In the genomic region with DNA sequence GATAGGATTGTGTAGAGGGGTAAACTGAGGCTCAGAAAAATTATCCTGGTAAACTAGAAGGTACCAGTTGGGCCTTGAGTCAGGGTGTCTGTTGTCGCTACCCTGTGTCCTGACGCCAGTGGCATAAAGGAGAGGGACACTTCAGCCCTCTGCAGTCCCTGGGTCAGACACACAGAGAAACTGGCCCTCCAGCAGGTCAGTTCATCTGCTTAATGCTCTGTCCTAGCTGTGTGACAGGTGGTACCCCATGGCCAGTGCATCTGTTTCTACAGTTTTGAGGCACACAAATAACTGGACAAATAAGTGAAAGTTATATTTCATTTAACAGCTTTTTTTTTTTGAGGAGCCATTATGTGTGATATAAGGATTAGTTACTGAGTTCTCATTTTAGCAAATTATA, we compare ENCODE assay signal across 19 mouse cellular contexts. TPM values are rescaled to one million over a fixed set of nuclear protein-coding genes. Genes with fewer than 3 reads are reported as not detected.
A peak's percentile ranks its signal among the peaks of the same experiment; 100 is the strongest.
DNase-seq lines count a peak whose midpoint lies in the region; TF ChIP-seq lines count a peak whose summit lies in the region.
"Had no signal": no experiment of that assay in that cellular context is flagged by ENCODE, and none has a peak within 500 bp of the region (broad histone marks: within the 10 kb centered on the region; RNA-seq: fewer than 3 reads in every experiment).

No protein-coding gene starts in this region.

- no peak overlapping the region for H3K4me3 ChIP-seq in spleen, adult 2 months (ENCODE audit: extremely low read depth, insufficient read depth, insufficient read length)
- H3K4me3 ChIP-seq: forebrain, embryonic 10.5 days; forebrain, embryonic 13.5 days; heart, adult 2 months; heart, embryonic 10.5 days; heart, embryonic 13.5 days had no signal

- DNase-seq in cerebellum, adult 9-10 months = peak; percentile 53
- DNase-seq in cerebellum, adult 11 months = no peak
- DNase-seq in spleen, adult 2 months (ENCODE audit: low read depth in 1 of 2, low spot score in 2 of 2) = no peak
- no peak for DNase-seq in spleen, adult 18-20 months
- DNase-seq in brain, adult 2 months (ENCODE audit: low read depth, low spot score) = peak; percentile 62
- DNase-seq in left cerebral cortex, adult 9 months (ENCODE audit: low spot score in 2 of 2) = no peak
- DNase-seq: adrenal gland, adult 8-10 months; adrenal gland, postnatal 25 days; gastrocnemius, postnatal 10 days; gastrocnemius, postnatal 36 days; heart, adult 2 months; heart, postnatal 14 days; heart, postnatal 4 days had no signal

- H3K27ac ChIP-seq in spleen, adult 2 months (ENCODE audit: insufficient read depth, low read length) = peak overlapping the region; percentile 82
- H3K27ac ChIP-seq: forebrain, embryonic 10.5 days; forebrain, embryonic 13.5 days; heart, adult 2 months; heart, embryonic 10.5 days; heart, embryonic 13.5 days; hindbrain, embryonic 14.5 days; hindbrain, postnatal 0 days had no signal

- H3K36me3 ChIP-seq in spleen, adult 2 months (ENCODE audit: control insufficient read depth, insufficient read depth, low read length) = peaks cover 2% of the 10 kb centered on the region
- H3K36me3 ChIP-seq: forebrain, embryonic 10.5 days; heart, embryonic 10.5 days; heart, embryonic 13.5 days had no signal

- no peak for TF ChIP-seq POLR2A in spleen, adult 2 months (IDR thresholded peaks at IDR 0.05; ENCODE audit: low read depth, low read length)

- no peaks in the 10 kb centered on the region for H3K27me3 ChIP-seq in spleen, adult 2 months (ENCODE audit: control insufficient read depth, insufficient read depth, low read length)
- H3K27me3 ChIP-seq: forebrain, embryonic 13.5 days; heart, embryonic 13.5 days had no signal

- H3K4me1 ChIP-seq in spleen, adult 2 months (ENCODE audit: control insufficient read depth, insufficient read depth, insufficient read length) = peaks cover 36% of the 10 kb centered on the region
- H3K4me1 ChIP-seq: forebrain, embryonic 10.5 days; forebrain, embryonic 13.5 days had no signal

- WGBS in spleen, adult 2 months = 96% methylated on average over 2 of the region's 2 CpGs

- no peak for TF ChIP-seq CTCF in spleen, adult 2 months (IDR thresholded peaks at IDR 0.05; ENCODE audit: extremely low read depth, insufficient read depth, insufficient read length, insufficient replicate concordance)

RNA-seq across cellular contexts. Expression of a gene that starts 15.6 kb away (rescaled TPM):
- 42.5 and 46.2 TPM in 2 replicates for polyA plus RNA-seq in spleen, adult 2 months (2012; rRNA removed)

RNA-seq across cellular contexts. Expression of a gene that starts 33.4 kb away (rescaled TPM):
- 3.0 and 4.7 TPM in 2 replicates for polyA plus RNA-seq in spleen, adult 2 months (2012; rRNA removed)

RNA-seq across cellular contexts. Expression of a gene that starts 59.2 kb away (rescaled TPM):
- polyA plus RNA-seq in spleen, adult 2 months (2012; rRNA removed) = 21.1 and 21.9 TPM in 2 replicates

Comparison
In these comparisons a context has a peak if more than half of its experiments do, and no peak if none do; other contexts are left out.
1. DNase-seq: peak in cerebellum, adult 9-10 months (single experiment) and brain, adult 2 months (single experiment); none in cerebellum, adult 11 months (single experiment), spleen, adult 2 months (0 of 2), spleen, adult 18-20 months (0 of 2) and left cerebral cortex, adult 9 months (0 of 2).